Mouse (Mus musculus) bone marrow macrophage, adult 2 months (primary cell): ENCODE results near the gene Akt1s1. TPM values are rescaled to one million over a fixed set of nuclear protein-coding genes. Genes with fewer than 3 reads are reported as not detected.

Experiments
- H3K27ac ChIP-seq: 2 replicates; pipeline ENCODE4 v1.5.1; 2012; ENCODE audit warnings: low read depth, low read length; ENCODE audit not compliant: insufficient read depth
- H3K4me1 ChIP-seq: 2 replicates; pipeline ENCODE4 v1.6.1; 2012; ENCODE audit warnings: low read length; ENCODE audit not compliant: control insufficient read depth, insufficient read depth
- H3K4me3 ChIP-seq: 2 replicates; pipeline ENCODE4 v1.5.1; 2012; ENCODE audit warnings: mild to moderate bottlenecking, low read length, moderate library complexity; ENCODE audit not compliant: insufficient read depth
- CTCF ChIP-seq: IDR thresholded peaks from 2 replicates; pipeline ENCODE4 v1.5.1; 2012; ENCODE audit warnings: low read depth, mild to moderate bottlenecking, low read length, moderate library complexity
- POLR2A ChIP-seq: IDR thresholded peaks from 2 replicates; pipeline ENCODE4 v1.6.1; 2012; ENCODE audit warnings: mild to moderate bottlenecking, low read depth, low read length, borderline replicate concordance
- polyA plus RNA-seq: library from polyadenylated mRNA; stranded (reverse); fragments of >200 nt; gene quantifications from 2 replicates; pipeline ENCODE4 v1.2.4, GENCODE M21; 2012; ENCODE audit not compliant: missing spikeins, insufficient read depth, insufficient read length

Akt1s1 gene
- polyA plus RNA-seq, 1 experiment = 45.3 TPM

DNA sequence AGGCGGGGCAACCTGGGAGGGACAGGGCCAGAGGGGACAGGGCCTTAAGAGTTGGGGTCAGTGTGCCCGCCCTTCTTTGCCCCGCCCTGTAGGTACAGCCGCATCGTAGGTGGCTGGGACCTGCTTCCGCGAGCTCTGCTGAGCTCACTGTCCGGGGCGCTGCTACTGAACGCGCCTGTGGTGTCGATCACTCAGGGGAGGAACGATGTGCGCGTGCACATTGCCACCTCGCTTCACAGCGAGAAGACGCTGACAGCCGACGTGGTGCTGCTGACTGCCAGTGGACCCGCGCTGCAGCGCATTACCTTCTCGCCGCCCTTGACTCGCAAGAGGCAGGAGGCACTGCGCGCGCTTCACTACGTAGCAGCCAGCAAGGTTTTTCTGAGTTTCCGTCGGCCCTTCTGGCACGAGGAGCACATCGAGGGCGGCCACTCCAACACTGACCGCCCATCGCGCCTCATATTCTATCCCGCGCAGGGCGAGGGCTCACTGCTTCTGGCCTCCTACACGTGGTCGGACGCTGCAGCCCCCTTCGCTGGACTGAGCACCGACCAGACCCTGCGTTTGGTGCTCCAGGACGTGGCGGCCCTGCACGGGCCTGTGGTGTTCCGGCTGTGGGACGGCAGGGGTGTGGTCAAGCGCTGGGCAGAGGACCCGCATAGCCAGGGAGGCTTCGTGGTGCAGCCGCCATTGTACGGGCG, 9.2 kb upstream of the Akt1s1 start:
- no peak for TF ChIP-seq POLR2A
- TF ChIP-seq CTCF = no peak
- Histone ChIP-seq H3K4me1 (peaks cover 27% of the 10 kb centered on the region), H3K4me3 (no peak overlapping the region), H3K27ac (no peak overlapping the region)

DNA sequence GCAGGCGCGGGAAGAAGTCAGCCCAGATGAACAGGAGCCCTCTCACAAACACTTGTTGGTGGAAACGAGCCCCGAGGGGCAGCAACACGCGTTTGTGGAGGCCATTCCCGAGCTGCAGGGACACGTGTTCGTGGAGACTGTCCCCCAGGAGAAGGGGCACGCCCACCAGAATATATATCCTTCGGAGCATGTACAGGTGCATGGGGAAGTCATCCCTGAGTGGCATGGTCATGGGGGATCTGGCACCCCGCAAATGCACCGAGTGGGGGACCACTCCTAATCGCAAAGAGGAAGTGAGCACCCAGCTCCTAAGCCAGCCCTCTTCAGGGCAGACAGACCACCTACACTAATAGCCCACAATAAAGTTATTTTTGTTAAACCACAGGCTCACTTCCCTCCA, 8.4 kb upstream of the Akt1s1 start:
- H3K27ac ChIP-seq = no peak overlapping the region
- TF ChIP-seq POLR2A = no peak
- TF ChIP-seq CTCF = no peak
- peaks cover 19% of the 10 kb centered on the region for H3K4me1 ChIP-seq
- H3K4me3 ChIP-seq = no peak overlapping the region

DNA sequence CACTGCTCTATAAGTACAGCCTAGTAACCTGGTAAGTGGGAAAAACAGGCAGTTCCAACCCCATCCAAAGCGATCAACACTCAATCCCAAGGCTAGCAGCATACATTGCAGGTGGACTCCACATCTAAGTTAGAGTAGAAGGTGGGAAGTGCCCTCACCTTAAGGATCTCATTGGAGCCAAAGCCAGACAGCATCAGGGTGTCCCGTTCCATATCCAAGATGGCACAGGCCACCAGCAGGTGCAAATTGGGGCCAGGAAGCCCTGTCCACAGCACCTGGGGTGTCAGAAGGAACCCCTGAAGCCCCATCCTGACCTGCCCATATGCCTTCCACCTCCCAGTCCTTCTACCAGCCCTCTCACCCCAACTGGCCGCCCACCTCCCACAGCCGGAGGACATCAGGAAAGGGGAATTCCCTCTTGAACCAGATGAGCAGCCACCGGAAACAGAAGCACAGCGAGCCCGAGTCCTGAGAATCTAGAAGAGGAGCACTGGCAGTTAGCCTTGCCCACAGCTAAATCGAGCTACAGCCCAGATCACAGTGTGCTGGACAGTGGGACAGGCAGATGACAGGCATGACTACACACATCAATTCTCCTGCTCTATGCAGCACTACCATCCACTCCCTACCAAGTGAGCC, 6.8 kb upstream of the Akt1s1 start:
- H3K4me1 ChIP-seq = peaks cover 5% of the 10 kb centered on the region
- TF ChIP-seq POLR2A (no peak), CTCF (no peak)
- H3K4me3 ChIP-seq = no peak overlapping the region
- no peak overlapping the region for H3K27ac ChIP-seq

DNA sequence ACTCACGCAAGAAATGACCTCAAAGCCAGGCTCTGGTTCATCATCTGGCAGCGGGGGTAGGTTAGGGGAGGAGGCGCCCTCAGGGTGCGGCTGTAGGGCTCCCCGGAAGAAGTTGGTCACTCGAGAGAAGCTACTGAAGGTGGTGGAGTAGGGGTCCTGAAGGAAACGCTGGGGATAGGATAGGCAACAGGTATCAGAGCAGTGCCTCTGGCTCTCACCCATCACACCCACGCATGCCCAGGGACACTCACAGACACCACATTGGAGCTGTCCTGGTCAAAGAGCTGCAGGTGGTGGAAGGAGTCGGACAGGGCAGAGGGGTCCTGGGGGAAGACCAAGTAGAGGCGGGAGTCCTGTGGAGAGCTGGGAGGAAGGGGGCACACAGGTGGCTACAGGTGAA, 3.8 kb upstream of the Akt1s1 start:
- Histone ChIP-seq H3K27ac (no peak overlapping the region), H3K4me1 (0 out of 2 replicates have a peak, but pooled peaks cover 2% of the 10 kb centered on the region), H3K4me3 (no peak overlapping the region)
- no peak for TF ChIP-seq POLR2A
- TF ChIP-seq CTCF = no peak

DNA sequence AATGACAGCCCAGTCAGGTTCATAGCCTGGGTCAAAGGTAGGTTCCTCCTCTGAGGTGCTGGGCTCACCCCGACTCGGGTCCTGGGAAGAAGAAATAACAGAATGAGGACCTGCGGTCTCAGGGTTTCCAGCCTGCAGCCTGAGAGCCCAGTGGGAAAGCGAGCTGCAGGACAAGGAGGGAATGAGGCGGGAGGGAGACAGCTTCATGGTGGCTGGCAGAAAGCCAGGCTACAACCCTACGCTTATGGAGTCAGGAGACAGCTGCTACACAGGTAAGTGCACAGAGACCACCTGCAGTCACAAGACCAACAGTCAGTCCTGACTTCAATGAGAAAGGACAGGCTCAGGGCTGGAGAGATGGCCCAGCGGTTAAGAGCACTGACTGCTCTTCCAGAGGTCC, 2.0 kb upstream of the Akt1s1 start:
- H3K27ac ChIP-seq = no peak overlapping the region
- peaks cover 9% of the 10 kb centered on the region for H3K4me1 ChIP-seq
- H3K4me3 ChIP-seq = no peak overlapping the region
- no peak for TF ChIP-seq CTCF
- TF ChIP-seq POLR2A = no peak

DNA sequence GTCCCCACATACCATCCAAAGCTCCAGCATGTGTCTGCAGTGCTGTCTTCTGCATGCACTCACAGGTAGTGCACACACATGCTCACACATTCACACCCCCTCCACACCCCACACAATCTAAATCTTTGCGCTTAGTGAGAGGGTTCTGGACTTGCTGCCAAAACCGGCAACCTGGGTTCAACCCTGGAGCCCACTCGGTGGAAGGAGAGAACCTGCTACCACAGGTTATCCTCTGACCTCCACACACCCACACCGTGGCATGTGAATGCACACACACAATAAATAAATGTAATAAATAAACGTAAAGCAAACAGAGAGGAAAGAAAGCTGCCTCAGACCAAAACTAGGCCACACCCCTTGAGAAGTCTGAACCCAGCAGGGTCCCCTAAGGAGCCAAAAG, 1.0 kb upstream of the Akt1s1 start:
- TF ChIP-seq POLR2A (no peak), CTCF (no peak)
- Histone ChIP-seq H3K27ac (no peak overlapping the region), H3K4me1 (peaks cover 9% of the 10 kb centered on the region), H3K4me3 (peak overlapping the region; percentile 65)

- H3K27ac ChIP-seq = peak overlapping the region; percentile 96
- peak overlapping the region; percentile 65 for H3K4me3 ChIP-seq
- TF ChIP-seq CTCF (no peak), POLR2A (no peak)
- peaks cover 20% of the 10 kb centered on the region for H3K4me1 ChIP-seq
Measured at GRCm38 (mm10) chr7:44849416-44850111, 773 bp downstream of the Akt1s1 start.

- TF ChIP-seq CTCF (no peak), POLR2A (no peak)
- Histone ChIP-seq H3K27ac (peak overlapping the region; percentile 96), H3K4me3 (peak overlapping the region; percentile 65), H3K4me1 (peaks cover 22% of the 10 kb centered on the region)
Measured at GRCm38 (mm10) chr7:44850146-44850545, 1.4 kb downstream of the Akt1s1 start.

- H3K4me1 ChIP-seq = peaks cover 31% of the 10 kb centered on the region
- TF ChIP-seq POLR2A = no peak
- TF ChIP-seq CTCF = no peak
- H3K27ac ChIP-seq = peak overlapping the region; percentile 96
- peak overlapping the region; percentile 65 for H3K4me3 ChIP-seq
Measured at GRCm38 (mm10) chr7:44850789-44851624, 2.2 kb downstream of the Akt1s1 start.
